Mouse (Mus musculus): ENCODE data around the gene Grin2c.

Grin2c gene

GRCm38 (mm10) chr11:115283486-115283765 is 16.4 kb upstream of the Grin2c start:
- no peak for DNase-seq

GRCm38 (mm10) chr11:115282723-115283485 is 15.9 kb upstream of the Grin2c start:
- peak; percentile 66 for DNase-seq

GRCm38 (mm10) chr11:115282295-115282694 is 15.3 kb upstream of the Grin2c start:
- peak; percentile 70 for DNase-seq

GRCm38 (mm10) chr11:115279726-115280125 is 12.7 kb upstream of the Grin2c start:
- DNase-seq: no peak

GRCm38 (mm10) chr11:115278176-115278575 is 11.1 kb upstream of the Grin2c start:
- DNase-seq: no peak

- DNase-seq: no peak
Observed at GRCm38 (mm10) chr11:115277604-115277975, 10.5 kb upstream of the Grin2c start.

- DNase-seq: peak; percentile 99
Observed at GRCm38 (mm10) chr11:115276780-115277603, 9.9 kb upstream of the Grin2c start, which contains the start of gene Fdxr. Gene Fdxr (minus strand): TSS chr11:115277050.

GRCm38 (mm10) chr11:115275954-115276353 is 8.9 kb upstream of the Grin2c start:
- DNase-seq: no peak

- no peak for DNase-seq
Observed at GRCm38 (mm10) chr11:115275509-115275908, 8.5 kb upstream of the Grin2c start.

- DNase-seq: no peak
Observed at GRCm38 (mm10) chr11:115274771-115275170, 7.7 kb upstream of the Grin2c start.

GRCm38 (mm10) chr11:115274178-115274577 is 7.1 kb upstream of the Grin2c start:
- DNase-seq: no peak

- no peak for DNase-seq
Observed at GRCm38 (mm10) chr11:115273735-115274134, 6.7 kb upstream of the Grin2c start.

- no peak for DNase-seq
Observed at GRCm38 (mm10) chr11:115272894-115273498, 6.0 kb upstream of the Grin2c start.

- DNase-seq: no peak
Observed at GRCm38 (mm10) chr11:115271481-115271880, 4.4 kb upstream of the Grin2c start.

GRCm38 (mm10) chr11:115271052-115271451 is 4.0 kb upstream of the Grin2c start:
- no peak for DNase-seq

GRCm38 (mm10) chr11:115270148-115270861 is 3.3 kb upstream of the Grin2c start:
- peak; percentile 64 for DNase-seq

GRCm38 (mm10) chr11:115269330-115270066 is 2.5 kb upstream of the Grin2c start:
- no peak for DNase-seq

GRCm38 (mm10) chr11:115267958-115268357 is 915 bp upstream of the Grin2c start:
- no peak for DNase-seq

GRCm38 (mm10) chr11:115266400-115266778 is 654 bp downstream of the Grin2c start:
- DNase-seq: no peak

GRCm38 (mm10) chr11:115265771-115266399 is 1.2 kb downstream of the Grin2c start:
- DNase-seq: no peak

- DNase-seq: no peak
Observed at GRCm38 (mm10) chr11:115264862-115265668, 2.0 kb downstream of the Grin2c start.
